Mouse (Mus musculus) hindbrain, embryonic 16.5 days (tissue): ENCODE measurements around the gene Nrip2. TPM values are rescaled to one million over a fixed set of nuclear protein-coding genes. Genes with fewer than 3 reads are reported as not detected.
"Not testable (repeated sequence)": the region's sequence is repeated elsewhere in the genome, so short reads cannot be mapped to it uniquely, and the experiment has no call there.

ENCODE experiments used
- ATAC-seq: fragments of 200-750 bp; cut with Nextera tagmentation; 2 replicates; pipeline ENCODE4 v1.8.0; 2017; ENCODE audit warnings: moderate TSS enrichment, moderate library complexity
- H3K27ac ChIP-seq: fragments of 300-500 bp; sonication (generic); 2 replicates; pipeline ENCODE4 v1.5.1; 2014; ENCODE audit warnings: low read depth, mild to moderate bottlenecking, control low read depth, low read length, moderate library complexity
- H3K27me3 ChIP-seq: fragments of 300-500 bp; sonication (generic); replicated peaks from 2 replicates; pipeline ENCODE4 v1.6.1; 2014; ENCODE audit warnings: low read length; ENCODE audit not compliant: control insufficient read depth, insufficient read depth
- H3K36me3 ChIP-seq: fragments of 300-500 bp; sonication (generic); 2 replicates; pipeline ENCODE4 v1.6.1; 2014; ENCODE audit warnings: mild to moderate bottlenecking, low read length, moderate library complexity, mixed read lengths; ENCODE audit not compliant: control insufficient read depth, insufficient read depth
- H3K4me1 ChIP-seq: fragments of 300-500 bp; sonication (generic); 2 replicates; pipeline ENCODE4 v1.6.1; 2014; ENCODE audit warnings: low read depth, low read length; ENCODE audit not compliant: control insufficient read depth, insufficient read depth
- H3K4me2 ChIP-seq: fragments of 300-500 bp; sonication (generic); 2 replicates; pipeline ENCODE4 v1.6.1; 2014; ENCODE audit warnings: mild to moderate bottlenecking, low read length, control low read depth, moderate library complexity
- H3K4me3 ChIP-seq: fragments of 300-500 bp; sonication (generic); 2 replicates; pipeline ENCODE4 v1.5.1; 2014; ENCODE audit warnings: mild to moderate bottlenecking, low read length, control low read depth, moderate library complexity
- H3K9ac ChIP-seq: fragments of 300-500 bp; sonication (generic); 2 replicates; pipeline ENCODE4 v1.6.1; 2014; ENCODE audit warnings: low read depth, mild to moderate bottlenecking, control low read depth, low read length, moderate library complexity
- H3K9me3 ChIP-seq: fragments of 300-500 bp; sonication (generic); 2 replicates; pipeline ENCODE4 v1.6.1; 2014; ENCODE audit warnings: mild to moderate bottlenecking, low read length, moderate library complexity; ENCODE audit not compliant: control insufficient read depth
- WGBS: fragments of 180-500 bp; shearing (Covaris S2); extraction: QIAGEN DNeasy Blood & Tissue Kit; methylation state at CpG from one replicate; pipeline ENCODE4 v1.1.7; 2014; 5-methylcytosine and 5-hydroxymethylcytosine counted together
- polyA plus RNA-seq: library from polyadenylated mRNA; unstranded; fragments of >200 nt; fragmentation: Nextera tagmentation; extraction: Ambion mirVana; gene quantifications from 2 replicates; pipeline ENCODE4 v1.2.1, GENCODE M21; 2015

Nrip2 gene
- polyA plus RNA-seq, 1 experiment from 2014 or later = 11.3 TPM

DNA sequence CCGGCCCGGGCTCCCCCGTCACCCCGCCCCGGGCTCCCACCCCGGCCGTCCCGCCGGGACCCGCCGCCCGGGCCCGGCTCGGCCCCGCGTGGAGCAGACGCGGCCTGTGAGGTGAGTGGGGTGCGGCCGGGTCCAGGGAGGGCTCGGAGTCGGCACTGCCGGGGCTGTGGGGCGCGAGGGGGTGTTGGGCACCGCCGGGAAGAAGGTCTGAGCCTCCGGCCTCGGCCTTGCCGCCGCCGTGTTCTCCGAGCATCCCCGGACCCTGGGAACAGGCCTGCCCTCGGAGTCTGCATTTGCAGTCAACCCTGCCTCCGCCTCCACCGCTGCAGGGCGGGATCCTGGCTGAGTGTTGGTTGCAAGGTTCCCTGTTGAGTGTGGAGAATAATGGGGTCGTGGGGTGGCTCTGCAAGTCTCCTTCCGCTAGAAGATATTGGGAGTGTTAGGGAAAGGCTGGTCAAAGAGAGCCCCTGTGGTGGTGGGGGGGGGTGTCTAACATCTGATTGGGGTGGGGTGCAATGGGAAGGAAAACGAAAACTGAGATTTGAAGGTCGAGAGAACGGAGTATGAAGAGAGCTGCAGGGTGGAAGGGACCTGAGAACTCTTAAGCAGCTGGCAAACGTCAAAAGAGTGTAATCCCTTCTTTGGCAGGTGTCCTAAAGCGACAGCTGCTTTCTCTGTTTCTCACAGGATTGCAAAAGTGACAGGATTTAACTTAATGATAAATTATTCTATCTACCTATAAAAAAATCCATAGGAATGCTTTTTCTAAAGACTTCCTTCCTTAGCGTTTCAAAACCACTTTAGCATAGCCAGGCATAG lies 35.9 kb upstream of the Nrip2 start:
- Histone ChIP-seq H3K4me3 (peak overlapping the region; percentile 83), H3K9me3 (no peaks in the 10 kb centered on the region), H3K9ac (peak overlapping the region; percentile 77), H3K4me2 (peak overlapping the region; percentile 100), H3K4me1 (peaks cover 17% of the 10 kb centered on the region), H3K36me3 (0 out of 2 replicates have a peak, but pooled peaks cover 2% of the 10 kb centered on the region), H3K27ac (peak overlapping the region; percentile 89), H3K27me3 (no peaks in the 10 kb centered on the region)
- WGBS = under 1% methylated on average over 41 of the region's 46 CpGs
- ATAC-seq = no peak; the same call in 1 of the 2 replicates

DNA sequence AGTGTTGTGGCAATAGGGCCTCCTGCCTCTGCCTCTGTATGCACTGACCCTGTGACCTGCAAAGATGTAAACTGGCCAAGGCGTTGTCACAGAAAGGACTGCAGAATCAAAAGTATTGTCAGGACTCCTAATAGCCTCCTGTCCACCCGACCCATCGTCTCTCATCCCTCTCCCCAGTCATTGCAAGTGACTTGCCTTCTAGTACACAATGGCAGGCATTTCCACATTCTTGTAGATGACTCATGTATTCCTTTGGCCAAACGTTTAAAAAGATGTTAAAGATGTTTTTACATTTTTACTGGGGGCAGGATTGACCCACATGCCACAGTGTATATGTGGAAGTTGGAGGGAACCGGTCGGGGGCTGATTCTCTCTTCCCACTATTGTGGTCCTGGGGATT lies 34.4 kb upstream of the Nrip2 start:
- Histone ChIP-seq H3K4me2 (no peak overlapping the region), H3K27me3 (no peaks in the 10 kb centered on the region), H3K9ac (no peak overlapping the region), H3K9me3 (no peaks in the 10 kb centered on the region), H3K27ac (no peak overlapping the region), H3K4me3 (no peak overlapping the region), H3K4me1 (peaks cover 17% of the 10 kb centered on the region), H3K36me3 (no peaks in the 10 kb centered on the region)
- ATAC-seq = no peak
- WGBS = 79% methylated on average over 6 of the region's 6 CpGs

- no peaks in the 10 kb centered on the region for H3K9me3 ChIP-seq
- no peaks in the 10 kb centered on the region for H3K27me3 ChIP-seq
- no peak overlapping the region for H3K9ac ChIP-seq
- 95% methylated on average over 5 of the region's 5 CpGs for WGBS
- H3K4me3 ChIP-seq = no peak overlapping the region
- H3K4me1 ChIP-seq = peaks cover 9% of the 10 kb centered on the region
- no peak overlapping the region for H3K4me2 ChIP-seq
- H3K36me3 ChIP-seq = no peaks in the 10 kb centered on the region
- no peak for ATAC-seq
- no peak overlapping the region for H3K27ac ChIP-seq
Measured at GRCm38 (mm10) chr6:128366466-128366865, 32.6 kb upstream of the Nrip2 start.

GRCm38 (mm10) chr6:128370040-128370439 lies 29.1 kb upstream of the Nrip2 start:
- Histone ChIP-seq H3K4me1 (peaks cover 2% of the 10 kb centered on the region; the same call in 1 of the 2 replicates), H3K36me3 (no peaks in the 10 kb centered on the region), H3K9me3 (no peaks in the 10 kb centered on the region), H3K4me3 (no peak overlapping the region), H3K27ac (no peak overlapping the region), H3K9ac (no peak overlapping the region), H3K27me3 (no peaks in the 10 kb centered on the region), H3K4me2 (no peak overlapping the region)
- 88% methylated on average over 5 of the region's 5 CpGs for WGBS
- ATAC-seq = no peak

- peak; percentile 87 for ATAC-seq
- Histone ChIP-seq H3K27me3 (no peaks in the 10 kb centered on the region), H3K9me3 (no peaks in the 10 kb centered on the region), H3K9ac (0 out of 2 replicates have a peak within 1 kb of the TSS, but pooled peaks have one; percentile 24), H3K27ac (peak within 1 kb of the TSS; percentile 57), H3K4me1 (peaks cover 5% of the 10 kb centered on the region; the same call in 1 of the 2 replicates), H3K4me2 (peak within 1 kb of the TSS; percentile 22; the same call in 1 of the 2 replicates), H3K36me3 (no peaks in the 10 kb centered on the region), H3K4me3 (no peak within 1 kb of the TSS)
- 22% methylated on average over 6 of the region's 6 CpGs for WGBS
Measured at GRCm38 (mm10) chr6:128375192-128375591, 23.9 kb upstream of the Nrip2 start, which contains the start of the genes Tex52 and Gm44596. TSS of gene Tex52 (plus strand) at chr6:128375456. TSS of gene Gm44596 (plus strand) at chr6:128375503.

DNA sequence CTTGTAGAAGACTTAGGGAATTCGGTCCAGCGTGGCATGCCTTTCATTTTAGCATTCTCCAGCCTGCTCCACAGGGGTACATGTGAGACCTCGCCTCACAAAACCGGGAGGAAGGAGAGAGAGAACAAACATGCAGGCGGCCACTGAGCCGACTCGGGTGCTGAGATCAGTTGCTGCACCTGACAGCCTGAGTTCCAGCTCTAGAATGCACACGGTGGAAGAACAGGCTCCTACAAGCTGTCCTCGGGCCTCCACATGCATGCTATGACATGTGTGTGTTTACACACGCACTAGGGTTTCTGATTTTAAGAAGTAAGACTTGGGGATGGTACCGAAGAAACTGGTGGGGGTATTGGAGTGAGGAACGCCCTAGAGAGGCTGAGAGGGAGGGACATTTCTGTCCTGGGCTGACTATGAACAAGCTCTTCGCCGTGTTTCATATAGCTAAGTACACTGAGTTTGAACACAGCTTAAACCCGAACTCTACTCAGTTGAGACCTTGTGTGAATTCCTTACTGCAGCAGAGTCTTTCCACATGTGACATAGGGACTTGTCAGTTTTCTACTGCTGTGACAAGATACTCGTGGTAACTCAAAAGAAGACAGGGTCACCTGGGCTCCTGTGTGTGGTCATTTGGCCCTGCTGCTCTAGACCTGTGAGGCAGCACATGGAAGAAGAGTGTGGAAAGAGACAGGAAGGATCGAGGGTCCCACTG lies 22.6 kb upstream of the Nrip2 start:
- no peak for ATAC-seq
- H3K27ac ChIP-seq = no peak overlapping the region
- no peaks in the 10 kb centered on the region for H3K36me3 ChIP-seq
- peaks cover 5% of the 10 kb centered on the region; the same call in 1 of the 2 replicates for H3K4me1 ChIP-seq
- no peak overlapping the region for H3K4me2 ChIP-seq
- WGBS = 91% methylated on average over 17 of the region's 17 CpGs
- H3K4me3 ChIP-seq = no peak overlapping the region
- no peaks in the 10 kb centered on the region for H3K27me3 ChIP-seq
- no peak overlapping the region for H3K9ac ChIP-seq
- H3K9me3 ChIP-seq = no peaks in the 10 kb centered on the region

GRCm38 (mm10) chr6:128379636-128380035 lies 19.5 kb upstream of the Nrip2 start:
- ATAC-seq = no peak
- H3K4me1 ChIP-seq = peaks cover 5% of the 10 kb centered on the region; the same call in 1 of the 2 replicates
- no peak overlapping the region for H3K4me3 ChIP-seq
- no peaks in the 10 kb centered on the region for H3K27me3 ChIP-seq
- WGBS = 84% methylated on average over 16 of the region's 16 CpGs
- H3K9ac ChIP-seq = no peak overlapping the region
- H3K4me2 ChIP-seq = no peak overlapping the region
- H3K36me3 ChIP-seq = no peaks in the 10 kb centered on the region
- H3K9me3 ChIP-seq = no peaks in the 10 kb centered on the region
- H3K27ac ChIP-seq = no peak overlapping the region

- 78% methylated on average over 1 of the region's 1 CpGs for WGBS
- H3K9me3 ChIP-seq, H3K27me3 ChIP-seq, H3K9ac ChIP-seq, ATAC-seq, H3K27ac ChIP-seq, H3K4me3 ChIP-seq, H3K36me3 ChIP-seq, H3K4me2 ChIP-seq, H3K4me1 ChIP-seq: not testable (repeated sequence)
Measured at GRCm38 (mm10) chr6:128380594-128381167, 18.4 kb upstream of the Nrip2 start.

GRCm38 (mm10) chr6:128381254-128381653 lies 17.8 kb upstream of the Nrip2 start:
- no peak overlapping the region for H3K9ac ChIP-seq
- 79% methylated on average over 3 of the region's 3 CpGs for WGBS

More at GRCm38 (mm10) chr6:128381254-128381653, 17.8 kb upstream of the Nrip2 start:
- no peaks in the 10 kb centered on the region for H3K27me3 ChIP-seq
- H3K27ac ChIP-seq = no peak overlapping the region
- H3K4me3 ChIP-seq = no peak overlapping the region
- ATAC-seq = no peak
- no peak overlapping the region for H3K4me2 ChIP-seq
- H3K36me3 ChIP-seq = no peaks in the 10 kb centered on the region
- no peaks in the 10 kb centered on the region for H3K9me3 ChIP-seq
- H3K4me1 ChIP-seq = no peaks in the 10 kb centered on the region
